Mouse (Mus musculus): ENCODE results near the gene Mapk11. TPM values are rescaled to one million over a fixed set of nuclear protein-coding genes. Genes with fewer than 3 reads are reported as not detected.

The Mapk11 gene
- 0.88 and 3.9 TPM in 2 replicates for polyA plus RNA-seq (2012; ENCODE audit: low replicate concordance)

GRCm38 (mm10) chr15:89149271-89150040 is at the start of gene Mapk11:
Gene Mapk11, minus strand, starts transcription at chr15:89149628.

GRCm38 (mm10) chr15:89196313-89196706 is 46.9 kb upstream of the Mapk11 start, which contains the start of gene Dennd6b:
Gene Dennd6b, minus strand, starts transcription at chr15:89196496.

GRCm38 (mm10) chr15:89180571-89181229 is 31.3 kb upstream of the Mapk11 start, which contains the start of gene Plxnb2:
Gene Plxnb2, minus strand, starts transcription at chr15:89180788.

GRCm38 (mm10) chr15:89140659-89141252 is 8.7 kb downstream of the Mapk11 start, which contains the start of gene Mapk12:
Gene Mapk12, minus strand, starts transcription at chr15:89140703.

GRCm38 (mm10) chr15:89128382-89129350 is 20.8 kb downstream of the Mapk11 start, which contains the start of gene Hdac10:
Gene Hdac10, minus strand, starts transcription at chr15:89128700.

GRCm38 (mm10) chr15:89122649-89123366 is 26.6 kb downstream of the Mapk11 start, which contains the start of gene Tubgcp6:
Gene Tubgcp6, minus strand, starts transcription at chr15:89123112.

Other genes with a start within 250 kb of the Mapk11 start
- gene Ttll8, start 195.2 kb downstream of the Mapk11 start, polyA plus RNA-seq (2012; ENCODE audit: low replicate concordance), result not detected in 2 replicates
- not detected in 2 replicates for gene Mlc1, start 170.6 kb downstream of the Mapk11 start, polyA plus RNA-seq (2012; ENCODE audit: low replicate concordance)
- gene Mov10l1, start 166.7 kb downstream of the Mapk11 start, polyA plus RNA-seq (2012; ENCODE audit: low replicate concordance), result not detected in 2 replicates
- gene Panx2, start 89.9 kb downstream of the Mapk11 start, polyA plus RNA-seq (2012; ENCODE audit: low replicate concordance), result not detected in 2 replicates
- 62.8 and 117 TPM in 2 replicates for gene Trabd, start 74.5 kb downstream of the Mapk11 start, polyA plus RNA-seq (2012; ENCODE audit: low replicate concordance)
- gene Selenoo, start 60.5 kb downstream of the Mapk11 start, polyA plus RNA-seq (2012; ENCODE audit: low replicate concordance), result 7.3 and 9.5 TPM in 2 replicates
- 82.7 and 89.7 TPM in 2 replicates for gene Tubgcp6, start 26.5 kb downstream of the Mapk11 start, polyA plus RNA-seq (2012; ENCODE audit: low replicate concordance)
- 2.0 and 15.1 TPM in 2 replicates for gene Hdac10, start 20.9 kb downstream of the Mapk11 start, polyA plus RNA-seq (2012; ENCODE audit: low replicate concordance)
- 0.58 and 3.5 TPM in 2 replicates for gene Mapk12, start 8.9 kb downstream of the Mapk11 start, polyA plus RNA-seq (2012; ENCODE audit: low replicate concordance)
- gene Plxnb2, start 31.2 kb upstream of the Mapk11 start, polyA plus RNA-seq (2012; ENCODE audit: low replicate concordance), result 57.1 and 82.4 TPM in 2 replicates
- gene Dennd6b, start 46.9 kb upstream of the Mapk11 start, polyA plus RNA-seq (2012; ENCODE audit: low replicate concordance), result 18.1 and 27.5 TPM in 2 replicates
- gene Ppp6r2, start 61.9 kb upstream of the Mapk11 start, polyA plus RNA-seq (2012; ENCODE audit: low replicate concordance), result 171 and 186 TPM in 2 replicates
- 168 and 221 TPM in 2 replicates for gene Sbf1, start 165.7 kb upstream of the Mapk11 start, polyA plus RNA-seq (2012; ENCODE audit: low replicate concordance)
- gene Adm2, start 173.1 kb upstream of the Mapk11 start, polyA plus RNA-seq (2012; ENCODE audit: low replicate concordance), result 1.4 and 3.0 TPM in 2 replicates
- not detected in 2 replicates for gene Miox, start 184.8 kb upstream of the Mapk11 start, polyA plus RNA-seq (2012; ENCODE audit: low replicate concordance)
- 132 and 236 TPM in 2 replicates for gene Lmf2, start 206.0 kb upstream of the Mapk11 start, polyA plus RNA-seq (2012; ENCODE audit: low replicate concordance)
- 68.2 and 73.5 TPM in 2 replicates for gene Ncaph2, start 206.1 kb upstream of the Mapk11 start, polyA plus RNA-seq (2012; ENCODE audit: low replicate concordance)
- 58.1 and 67.7 TPM in 2 replicates for gene Sco2, start 224.2 kb upstream of the Mapk11 start, polyA plus RNA-seq (2012; ENCODE audit: low replicate concordance)
- gene Tymp, start 227.4 kb upstream of the Mapk11 start, polyA plus RNA-seq (2012; ENCODE audit: low replicate concordance), result 0.77 and 1.5 TPM in 2 replicates
- gene Odf3b, start 229.7 kb upstream of the Mapk11 start, polyA plus RNA-seq (2012; ENCODE audit: low replicate concordance), result 7.8 and 10.0 TPM in 2 replicates
- gene Klhdc7b, start 235.3 kb upstream of the Mapk11 start, polyA plus RNA-seq (2012; ENCODE audit: low replicate concordance), result not detected in 2 replicates

Data from leukemia stem cell, adult 10-12 weeks (primary cell).